ENCODE assay signal across 8 mouse cellular contexts in genomic region chr13:53099771-53100682, GRCm38 (mm10).
DNase-seq lines count a peak whose midpoint lies in the region; ATAC-seq and TF ChIP-seq lines count a peak whose summit lies in the region.
"Had no signal": no experiment of that assay in that cellular context is flagged by ENCODE, and none has a peak within 500 bp of the region (broad histone marks: within the 10 kb centered on the region; RNA-seq: fewer than 3 reads in every experiment).

No protein-coding gene starts in this region.

- no peak for DNase-seq in hindbrain, embryonic 14.5 days (ENCODE audit: low spot score)
- peak; percentile 42 for DNase-seq in adrenal gland, postnatal 25 days
- DNase-seq in spleen, postnatal 4 days (ENCODE audit: low spot score in 2 of 2), result no peak
- DNase-seq in cerebellum, adult 11 months, result no peak

- peak; percentile 0 for TF ChIP-seq CTCF in ES-Bruce4 (IDR thresholded peaks at IDR 0.05; ENCODE audit: low read depth, low read length)

- H3K27me3 ChIP-seq in hindbrain, embryonic 12.5 days, result peaks cover 6% of the 10 kb centered on the region; the same call in 1 of the 2 replicates
- no peaks in the 10 kb centered on the region for H3K27me3 ChIP-seq in hindbrain, embryonic 14.5 days (ENCODE audit: control insufficient read depth, insufficient read depth, low read length)
- no peaks in the 10 kb centered on the region for H3K27me3 ChIP-seq in ES-Bruce4 (ENCODE audit: control insufficient read depth, insufficient read depth, low read length, poor library complexity, severe bottlenecking)
- H3K27me3 ChIP-seq in intestine, embryonic 15.5 days (replicated peaks), result no peaks in the 10 kb centered on the region
- H3K27me3 ChIP-seq: limb, embryonic 12.5 days had no signal

- H3K9me3 ChIP-seq in hindbrain, embryonic 12.5 days (replicated peaks), result no peaks in the 10 kb centered on the region
- H3K9me3 ChIP-seq in hindbrain, embryonic 14.5 days (ENCODE audit: control insufficient read depth, low read length), result no peaks in the 10 kb centered on the region
- no peaks in the 10 kb centered on the region for H3K9me3 ChIP-seq in ES-Bruce4 (replicated peaks; ENCODE audit: control insufficient read depth, insufficient read depth, low read length, poor library complexity, severe bottlenecking)
- H3K9me3 ChIP-seq in intestine, embryonic 15.5 days, result no peaks in the 10 kb centered on the region
- H3K9me3 ChIP-seq: limb, embryonic 12.5 days had no signal

- no peak overlapping the region for H3K4me2 ChIP-seq in hindbrain, embryonic 12.5 days (replicated peaks)
- H3K4me2 ChIP-seq in hindbrain, embryonic 14.5 days (replicated peaks), result no peak overlapping the region
- H3K4me2 ChIP-seq in intestine, embryonic 15.5 days (replicated peaks), result no peak overlapping the region
- H3K4me2 ChIP-seq: limb, embryonic 12.5 days had no signal

- TF ChIP-seq POLR2A in ES-Bruce4 (IDR thresholded peaks at IDR 0.05; ENCODE audit: insufficient read depth, low read length), result no peak

- peaks cover 7% of the 10 kb centered on the region for H3K4me1 ChIP-seq in hindbrain, embryonic 12.5 days
- H3K4me1 ChIP-seq in hindbrain, embryonic 14.5 days (replicated peaks; ENCODE audit: control insufficient read depth, insufficient read depth, low read length), result 0 out of 2 replicates have a peak, but pooled peaks cover 5% of the 10 kb centered on the region
- H3K4me1 ChIP-seq in ES-Bruce4 (ENCODE audit: control insufficient read depth, insufficient read depth, low read length), result no peaks in the 10 kb centered on the region
- no peaks in the 10 kb centered on the region for H3K4me1 ChIP-seq in intestine, embryonic 15.5 days (replicated peaks)

- H3K36me3 ChIP-seq in hindbrain, embryonic 12.5 days, result no peaks in the 10 kb centered on the region
- H3K36me3 ChIP-seq in hindbrain, embryonic 14.5 days (replicated peaks; ENCODE audit: control insufficient read depth, insufficient read depth), result no peaks in the 10 kb centered on the region
- H3K36me3 ChIP-seq in ES-Bruce4 (ENCODE audit: control insufficient read depth, insufficient read depth, low read length, poor library complexity, severe bottlenecking), result no peaks in the 10 kb centered on the region
- no peaks in the 10 kb centered on the region for H3K36me3 ChIP-seq in intestine, embryonic 15.5 days
- H3K36me3 ChIP-seq: limb, embryonic 12.5 days had no signal

- WGBS in hindbrain, embryonic 12.5 days, result 46% methylated on average over 17 of the region's 17 CpGs
- 28% methylated on average over 17 of the region's 17 CpGs for WGBS in hindbrain, embryonic 14.5 days
- 43% methylated on average over 17 of the region's 17 CpGs for WGBS in intestine, embryonic 15.5 days

- TF ChIP-seq EP300 in ES-Bruce4 (IDR thresholded peaks at IDR 0.05; ENCODE audit: insufficient read depth, low read depth, low read length), result no peak

- no peak overlapping the region for H3K4me3 ChIP-seq in hindbrain, embryonic 12.5 days
- no peak overlapping the region for H3K4me3 ChIP-seq in hindbrain, embryonic 14.5 days (replicated peaks; ENCODE audit: low read length)
- no peak overlapping the region for H3K4me3 ChIP-seq in ES-Bruce4 (ENCODE audit: low read depth, low read length)
- no peak overlapping the region for H3K4me3 ChIP-seq in intestine, embryonic 15.5 days (replicated peaks)
- H3K4me3 ChIP-seq: limb, embryonic 12.5 days had no signal

- H3K27ac ChIP-seq in hindbrain, embryonic 12.5 days, result no peak overlapping the region
- H3K27ac ChIP-seq in hindbrain, embryonic 14.5 days, result no peak overlapping the region
- H3K27ac ChIP-seq in ES-Bruce4 (ENCODE audit: insufficient read depth, low read length), result no peak overlapping the region
- H3K27ac ChIP-seq in intestine, embryonic 15.5 days, result no peak overlapping the region
- H3K27ac ChIP-seq: limb, embryonic 12.5 days had no signal

- H3K9ac ChIP-seq in hindbrain, embryonic 12.5 days, result no peak overlapping the region
- H3K9ac ChIP-seq in hindbrain, embryonic 14.5 days, result no peak overlapping the region
- no peak overlapping the region for H3K9ac ChIP-seq in ES-Bruce4 (ENCODE audit: low read depth, poor library complexity, severe bottlenecking)
- H3K9ac ChIP-seq in intestine, embryonic 15.5 days, result no peak overlapping the region
- H3K9ac ChIP-seq: limb, embryonic 12.5 days had no signal

- peak; percentile 54; the same call in 1 of the 2 replicates for ATAC-seq in hindbrain, embryonic 12.5 days (ENCODE audit: low FRiP score)
- ATAC-seq in hindbrain, embryonic 14.5 days (ENCODE audit: low FRiP score), result no peak; the same call in 1 of the 2 replicates
- ATAC-seq in intestine, embryonic 15.5 days, result peak; percentile 29; the same call in 1 of the 2 replicates
